Comparison of ENCODE assay signal across 22 mouse cellular contexts in the genomic region with DNA sequence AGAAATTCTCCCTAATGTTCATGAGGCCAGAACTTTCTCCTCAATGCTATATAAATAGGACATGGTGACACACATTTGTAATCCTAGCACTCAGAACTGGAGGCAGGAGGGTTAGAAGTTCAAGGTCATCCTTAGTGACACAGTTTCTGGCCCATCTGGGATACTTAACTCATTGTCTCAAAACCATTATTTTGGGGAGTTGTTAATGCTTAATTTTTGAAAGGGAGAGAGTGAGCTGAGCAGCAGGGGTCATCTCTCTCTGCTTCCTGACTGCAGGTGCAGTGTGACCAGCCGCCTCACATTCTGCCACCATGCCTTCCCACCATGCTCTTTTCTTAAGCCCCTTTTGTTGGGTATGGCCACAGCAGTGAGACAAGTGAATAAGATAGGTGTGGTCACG. TPM values are rescaled to one million over a fixed set of nuclear protein-coding genes. Genes with fewer than 3 reads are reported as not detected.
A peak's percentile ranks its signal among the peaks of the same experiment; 100 is the strongest.
DNase-seq lines count a peak whose midpoint lies in the region; ATAC-seq and TF ChIP-seq lines count a peak whose summit lies in the region.
"Had no signal": no experiment of that assay in that cellular context is flagged by ENCODE, and none has a peak within 500 bp of the region (broad histone marks: within the 10 kb centered on the region; RNA-seq: fewer than 3 reads in every experiment).

No protein-coding gene starts in this region.

- no peak overlapping the region for H3K4me3 ChIP-seq in gastrocnemius, adult 2 months
- no peak overlapping the region for H3K4me3 ChIP-seq in midbrain, embryonic 14.5 days (replicated peaks; ENCODE audit: low read depth, low read length)
- H3K4me3 ChIP-seq in heart, embryonic 10.5 days = no peak overlapping the region
- H3K4me3 ChIP-seq: embryonic facial prominence, embryonic 13.5 days; embryonic facial prominence, embryonic 15.5 days; erythroblast, embryonic 14.5 days; forebrain, embryonic 10.5 days; forebrain, embryonic 12.5 days had no signal

- intact Hi-C loops in gastrocnemius, adult 2 months (cut with DNase I) = loop anchor here (10.0 kb wide), 1 partner anchor 233 kb away; no protein-coding TSS in a partner anchor
- intact Hi-C loops in gastrocnemius, postnatal 36 days (cut with DNase I) = loop anchor here (10.0 kb wide), 1 partner anchor 253 kb away; no protein-coding TSS in a partner anchor

- no peak for ATAC-seq in midbrain, embryonic 14.5 days (ENCODE audit: low FRiP score, low TSS enrichment)
- ATAC-seq: CD4-positive, CD25-positive, alpha-beta regulatory T cell, adult 4 months; forebrain, embryonic 14.5 days; forebrain, embryonic 16.5 days had no signal

- no peaks in the 10 kb centered on the region for H3K36me3 ChIP-seq in midbrain, embryonic 14.5 days (ENCODE audit: control insufficient read depth, insufficient read depth, low read length)
- H3K36me3 ChIP-seq in heart, embryonic 10.5 days = no peaks in the 10 kb centered on the region
- H3K36me3 ChIP-seq: embryonic facial prominence, embryonic 13.5 days; embryonic facial prominence, embryonic 15.5 days; forebrain, embryonic 12.5 days had no signal

- 87% methylated on average over 2 of the region's 2 CpGs for WGBS in midbrain, embryonic 14.5 days
- WGBS in heart, embryonic 10.5 days = 78% methylated on average over 2 of the region's 2 CpGs

- DNase-seq in gastrocnemius, adult 2 months = no peak
- no peak for DNase-seq in gastrocnemius, postnatal 36 days
- DNase-seq in ES-CJ7 (ENCODE audit: low read depth, low spot score) (peak; percentile 61), ZHBTc4 (ENCODE audit: low read depth, low spot score) (peak; percentile 69)
- no peak for DNase-seq in midbrain, embryonic 14.5 days
- no peak for DNase-seq in heart, embryonic 10.5 days (ENCODE audit: low spot score)
- DNase-seq: adrenal gland, adult 2 months; adrenal gland, postnatal 10 days; adrenal gland, postnatal 25 days; B cell, adult 2 months; cerebellum, adult 11 months; cerebellum, adult 18-20 months; cerebellum, adult 9-10 months; cerebellum, postnatal 10 days had no signal

- no peaks in the 10 kb centered on the region for H3K4me1 ChIP-seq in midbrain, embryonic 14.5 days (ENCODE audit: control insufficient read depth, insufficient read depth, low read length)
- peaks cover 6% of the 10 kb centered on the region; the same call in 1 of the 2 replicates for H3K4me1 ChIP-seq in heart, embryonic 10.5 days
- H3K4me1 ChIP-seq: forebrain, embryonic 12.5 days had no signal

- no peak for TF ChIP-seq CTCF in gastrocnemius, adult 2 months (IDR thresholded peaks at IDR 0.05)

- no peaks in the 10 kb centered on the region for H3K27me3 ChIP-seq in midbrain, embryonic 14.5 days (ENCODE audit: control insufficient read depth, insufficient read depth, low read length)
- H3K27me3 ChIP-seq in heart, embryonic 10.5 days (ENCODE audit: insufficient read depth, poor library complexity, severe bottlenecking) = no peaks in the 10 kb centered on the region
- H3K27me3 ChIP-seq: embryonic facial prominence, embryonic 13.5 days; embryonic facial prominence, embryonic 15.5 days; forebrain, embryonic 12.5 days had no signal

- no peak overlapping the region for H3K4me2 ChIP-seq in midbrain, embryonic 14.5 days (ENCODE audit: low read length)
- H3K4me2 ChIP-seq: embryonic facial prominence, embryonic 13.5 days; embryonic facial prominence, embryonic 15.5 days; forebrain, embryonic 12.5 days had no signal

- no peak overlapping the region for H3K9ac ChIP-seq in midbrain, embryonic 14.5 days (replicated peaks; ENCODE audit: low read length)
- H3K9ac ChIP-seq: embryonic facial prominence, embryonic 13.5 days; embryonic facial prominence, embryonic 15.5 days; forebrain, embryonic 12.5 days had no signal

- H3K9me3 ChIP-seq in midbrain, embryonic 14.5 days (ENCODE audit: control insufficient read depth, low read length) = no peaks in the 10 kb centered on the region
- no peaks in the 10 kb centered on the region for H3K9me3 ChIP-seq in heart, embryonic 10.5 days
- H3K9me3 ChIP-seq: embryonic facial prominence, embryonic 13.5 days; embryonic facial prominence, embryonic 15.5 days; forebrain, embryonic 12.5 days had no signal

- peak overlapping the region; percentile 58 for H3K27ac ChIP-seq in gastrocnemius, adult 2 months
- H3K27ac ChIP-seq in midbrain, embryonic 14.5 days (replicated peaks; ENCODE audit: low read depth, low read length) = no peak overlapping the region
- no peak overlapping the region for H3K27ac ChIP-seq in heart, embryonic 10.5 days
- H3K27ac ChIP-seq: embryonic facial prominence, embryonic 13.5 days; embryonic facial prominence, embryonic 15.5 days; forebrain, embryonic 10.5 days; forebrain, embryonic 12.5 days had no signal

RNA-seq across cellular contexts. Expression of gene Mmaa, which starts 36.8 kb away (rescaled TPM):
- total RNA-seq in gastrocnemius, adult 2 months (2021) = 10 to 100 TPM; 14.6 to 25.8 TPM
- total RNA-seq in gastrocnemius, postnatal 36 days (2021) = 10 to 100 TPM; 17.7 to 18.9 TPM
- polyA plus RNA-seq in midbrain, embryonic 14.5 days (2014; fragmentation: Nextera tagmentation; extraction: Ambion mirVana) = 17.9 and 18.0 TPM in 2 replicates
- 9.5 and 9.9 TPM in 2 replicates for polyA plus RNA-seq in heart, embryonic 10.5 days (2016; fragmentation: Nextera tagmentation; extraction: Ambion mirVana)

Comparison
In these comparisons a context has a peak if more than half of its experiments do, and no peak if none do; other contexts are left out.
1. DNase-seq: peak in ES-CJ7 (single experiment) and ZHBTc4 (single experiment); none in gastrocnemius, adult 2 months (single experiment), gastrocnemius, postnatal 36 days (0 of 2), midbrain, embryonic 14.5 days (single experiment) and heart, embryonic 10.5 days (single experiment).